Mouse (Mus musculus) neural tube, embryonic 13.5 days (tissue): ENCODE results near the gene Zfp784. TPM values are rescaled to one million over a fixed set of nuclear protein-coding genes. Genes with fewer than 3 reads are reported as not detected.

Experiments
- ATAC-seq: fragments of 200-750 bp; cut with Nextera tagmentation; 2 replicates; pipeline ENCODE4 v1.8.0; 2017; ENCODE audit warnings: low read depth, mild to moderate bottlenecking, moderate TSS enrichment, moderate library complexity
- H3K27ac ChIP-seq: fragments of 300-500 bp; sonication (generic); replicated peaks from 2 replicates; pipeline ENCODE4 v1.5.1; 2015; ENCODE audit warnings: moderate library complexity, mild to moderate bottlenecking, inconsistent platforms
- H3K27me3 ChIP-seq: fragments of 300-500 bp; sonication (generic); 2 replicates; pipeline ENCODE4 v1.6.1; 2015; ENCODE audit warnings: mild to moderate bottlenecking, inconsistent platforms
- H3K36me3 ChIP-seq: fragments of 300-500 bp; sonication (generic); 2 replicates; pipeline ENCODE4 v1.6.1; 2015; ENCODE audit warnings: mild to moderate bottlenecking, inconsistent platforms
- H3K4me1 ChIP-seq: fragments of 300-500 bp; sonication (generic); replicated peaks from 2 replicates; pipeline ENCODE4 v1.6.1; 2015; ENCODE audit warnings: inconsistent platforms
- H3K4me2 ChIP-seq: fragments of 300-500 bp; sonication (generic); 2 replicates; pipeline ENCODE4 v1.6.1; 2015; ENCODE audit warnings: inconsistent platforms, mild to moderate bottlenecking, moderate library complexity
- H3K4me3 ChIP-seq: fragments of 300-500 bp; sonication (generic); 2 replicates; pipeline ENCODE4 v1.5.1; 2015; ENCODE audit warnings: mild to moderate bottlenecking, inconsistent platforms
- H3K9ac ChIP-seq: fragments of 300-500 bp; sonication (generic); 2 replicates; pipeline ENCODE4 v1.6.1; 2015; ENCODE audit warnings: moderate library complexity, mild to moderate bottlenecking, inconsistent platforms
- H3K9me3 ChIP-seq: fragments of 300-500 bp; sonication (generic); 2 replicates; pipeline ENCODE4 v1.6.1; 2016; ENCODE audit warnings: inconsistent platforms
- WGBS: fragments of 180-500 bp; shearing (Covaris S2); methylation state at CpG from one replicate; pipeline ENCODE4 v1.1.7; 2015; 5-methylcytosine and 5-hydroxymethylcytosine counted together
- polyA plus RNA-seq: library from polyadenylated mRNA; unstranded; fragments of >200 nt; fragmentation: Nextera tagmentation; extraction: Ambion mirVana; gene quantifications from 2 replicates; pipeline ENCODE4 v1.2.1, GENCODE M21; 2015

The Zfp784 gene
- polyA plus RNA-seq, 1 experiment from 2014 or later, result 9.1 TPM

DNA sequence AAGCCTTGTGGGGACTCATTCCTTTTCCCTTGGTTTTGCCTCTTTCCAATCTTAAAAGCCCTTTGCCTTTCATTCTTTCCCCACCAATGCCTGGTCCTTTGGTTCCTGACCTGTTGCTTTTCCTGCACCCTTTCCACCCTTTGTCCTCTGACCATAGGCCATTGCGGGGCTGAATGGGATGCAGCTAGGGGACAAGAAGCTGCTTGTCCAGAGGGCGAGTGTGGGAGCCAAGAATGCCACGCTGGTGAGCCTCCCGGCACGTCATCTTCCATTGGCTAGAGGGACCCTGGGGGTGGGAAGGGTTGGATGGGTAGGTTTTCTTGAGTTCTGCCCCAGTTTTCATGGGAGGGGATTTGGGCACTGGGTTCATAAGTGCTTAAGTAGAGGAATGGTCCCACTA lies 36.7 kb upstream of the Zfp784 start:
- H3K27ac ChIP-seq, result no peak overlapping the region
- no peak overlapping the region for H3K4me3 ChIP-seq
- ATAC-seq, result no peak
- H3K4me2 ChIP-seq, result no peak overlapping the region
- H3K9ac ChIP-seq, result no peak overlapping the region
- H3K36me3 ChIP-seq, result peaks cover 88% of the 10 kb centered on the region
- WGBS, result 88% methylated on average over 5 of the region's 5 CpGs
- H3K9me3 ChIP-seq, result no peaks in the 10 kb centered on the region
- 0 out of 2 replicates have a peak, but pooled peaks cover 5% of the 10 kb centered on the region for H3K4me1 ChIP-seq
- no peaks in the 10 kb centered on the region for H3K27me3 ChIP-seq

DNA sequence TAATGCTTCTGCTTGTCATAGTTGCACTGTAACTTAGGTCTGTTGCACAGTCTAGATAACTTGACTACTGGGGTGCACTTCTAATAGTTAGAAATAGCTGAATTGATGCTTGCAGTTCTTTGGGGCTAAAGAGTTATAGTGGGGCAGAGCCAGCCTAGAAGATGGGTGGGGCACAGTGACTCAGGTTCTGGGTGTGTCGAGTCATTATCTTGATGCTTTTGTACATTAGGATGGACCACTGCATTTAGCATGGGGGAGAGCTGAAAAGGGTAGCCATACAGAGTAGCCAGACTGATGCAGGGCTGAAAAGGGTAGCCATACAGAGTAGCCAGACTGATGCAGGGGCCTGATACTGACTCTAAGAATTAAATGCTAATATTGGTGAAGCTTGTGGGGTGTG lies 35.3 kb upstream of the Zfp784 start:
- 94% methylated on average over 1 of the region's 1 CpGs for WGBS
- H3K27ac ChIP-seq, result no peak overlapping the region
- H3K36me3 ChIP-seq, result peaks cover 95% of the 10 kb centered on the region
- no peak for ATAC-seq
- H3K4me3 ChIP-seq, result no peak overlapping the region
- H3K4me1 ChIP-seq, result 0 out of 2 replicates have a peak, but pooled peaks cover under 1% of the 10 kb centered on the region
- H3K9me3 ChIP-seq, result no peaks in the 10 kb centered on the region
- no peaks in the 10 kb centered on the region for H3K27me3 ChIP-seq
- no peak overlapping the region for H3K4me2 ChIP-seq
- H3K9ac ChIP-seq, result no peak overlapping the region

DNA sequence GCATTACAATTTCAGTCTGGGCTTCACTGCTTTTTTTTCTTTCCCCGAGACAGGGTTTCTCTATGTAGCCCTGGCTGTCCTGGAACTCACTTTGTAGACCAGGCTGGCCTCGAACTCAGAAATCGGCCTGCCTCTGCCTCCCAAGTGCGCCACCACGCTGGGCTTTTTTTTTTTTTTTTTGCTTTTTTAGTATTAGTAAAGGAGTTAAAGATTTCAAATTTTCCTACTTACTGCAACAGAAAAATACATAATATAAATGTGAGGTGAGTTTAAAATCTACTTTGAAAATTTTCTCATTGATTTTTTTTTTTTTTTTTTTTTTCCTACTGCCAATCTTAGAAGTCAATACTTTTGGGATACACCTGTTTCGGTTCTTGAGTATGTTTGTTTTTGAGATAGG lies 26.6 kb upstream of the Zfp784 start:
- no peak overlapping the region for H3K9ac ChIP-seq
- no peak overlapping the region for H3K4me3 ChIP-seq
- H3K4me2 ChIP-seq, result no peak overlapping the region
- WGBS, result 92% methylated on average over 6 of the region's 6 CpGs
- H3K9me3 ChIP-seq, result no peaks in the 10 kb centered on the region
- peaks cover 42% of the 10 kb centered on the region for H3K36me3 ChIP-seq
- peaks cover 41% of the 10 kb centered on the region for H3K4me1 ChIP-seq
- no peak for ATAC-seq
- H3K27me3 ChIP-seq, result no peaks in the 10 kb centered on the region
- no peak overlapping the region for H3K27ac ChIP-seq

DNA sequence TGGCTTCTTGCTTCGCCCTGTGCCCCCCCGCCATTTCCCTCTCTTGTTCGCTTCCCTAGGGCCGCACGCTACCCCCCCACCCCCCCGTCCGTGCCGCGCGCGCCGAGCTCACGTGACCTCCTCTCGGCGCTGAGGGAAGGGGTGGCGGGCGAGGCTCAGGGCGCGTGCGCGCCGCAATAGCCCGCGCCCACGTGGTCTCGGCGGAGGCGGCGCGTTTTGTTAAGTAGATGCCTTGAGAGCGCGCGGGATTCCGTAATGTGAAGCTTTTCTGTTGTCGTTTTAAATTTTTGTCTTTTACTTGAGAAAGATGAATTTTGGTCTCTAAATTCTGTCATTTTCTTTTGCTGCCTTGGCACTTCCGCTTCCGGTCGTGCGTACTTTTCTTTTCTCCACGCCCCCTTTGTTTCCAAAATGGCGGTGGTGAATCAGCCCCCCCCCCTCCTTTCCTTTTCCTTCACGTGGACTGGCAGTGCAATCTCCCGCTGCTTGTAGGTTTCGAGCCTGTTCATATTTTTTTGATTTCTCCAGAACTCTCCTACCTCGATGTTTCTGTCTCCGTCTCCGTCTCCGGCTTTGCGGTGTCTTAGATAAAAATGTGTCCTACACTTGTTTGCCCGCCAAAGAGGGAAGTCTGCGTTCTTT lies 24.2 kb upstream of the Zfp784 start:
- Histone ChIP-seq H3K36me3 (peaks cover 18% of the 10 kb centered on the region), H3K27ac (peak overlapping the region; percentile 99), H3K9me3 (no peaks in the 10 kb centered on the region), H3K9ac (peak overlapping the region; percentile 88), H3K4me1 (peaks cover 65% of the 10 kb centered on the region), H3K4me2 (peak overlapping the region; percentile 97), H3K27me3 (peaks cover 14% of the 10 kb centered on the region), H3K4me3 (peak overlapping the region; percentile 82)
- peak; percentile 28 for ATAC-seq
- under 1% methylated on average over 46 of the region's 51 CpGs for WGBS

DNA sequence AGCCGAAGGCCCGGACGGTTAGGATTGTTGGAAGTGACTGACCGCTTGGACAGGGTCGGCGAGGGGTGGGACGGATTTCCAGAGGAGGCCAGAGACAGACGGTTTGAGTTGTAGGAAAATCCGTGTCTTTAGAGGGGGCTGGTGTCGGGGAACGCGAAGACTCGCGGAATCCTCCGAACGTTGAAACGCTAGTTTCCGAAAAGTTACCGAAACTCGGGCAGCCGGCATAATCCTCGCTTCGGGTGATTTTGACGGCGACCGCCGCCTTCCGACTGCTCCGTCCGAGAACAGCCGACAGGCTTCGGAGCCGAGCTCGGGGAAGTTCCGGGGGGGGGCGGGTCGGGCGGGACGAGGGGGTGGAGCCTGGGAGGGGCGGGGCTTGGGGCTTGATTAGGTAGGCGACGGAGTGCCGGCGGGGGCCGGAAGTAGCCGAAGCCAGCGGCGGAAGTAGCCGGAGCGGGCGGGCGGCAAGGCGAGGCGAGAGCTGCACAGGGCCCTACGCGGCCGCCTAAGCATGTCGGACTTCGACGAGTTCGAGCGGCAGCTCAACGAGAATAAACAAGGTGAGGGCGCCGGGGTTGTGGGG lies 23.6 kb upstream of the Zfp784 start, which contains the start of gene U2af2:
Gene U2af2 (plus strand): TSS at position 370 of the 586 bp plus-strand sequence.
- peaks cover 71% of the 10 kb centered on the region for H3K4me1 ChIP-seq
- WGBS, result under 1% methylated on average over 63 of the region's 65 CpGs
- peak; percentile 77 for ATAC-seq

DNA sequence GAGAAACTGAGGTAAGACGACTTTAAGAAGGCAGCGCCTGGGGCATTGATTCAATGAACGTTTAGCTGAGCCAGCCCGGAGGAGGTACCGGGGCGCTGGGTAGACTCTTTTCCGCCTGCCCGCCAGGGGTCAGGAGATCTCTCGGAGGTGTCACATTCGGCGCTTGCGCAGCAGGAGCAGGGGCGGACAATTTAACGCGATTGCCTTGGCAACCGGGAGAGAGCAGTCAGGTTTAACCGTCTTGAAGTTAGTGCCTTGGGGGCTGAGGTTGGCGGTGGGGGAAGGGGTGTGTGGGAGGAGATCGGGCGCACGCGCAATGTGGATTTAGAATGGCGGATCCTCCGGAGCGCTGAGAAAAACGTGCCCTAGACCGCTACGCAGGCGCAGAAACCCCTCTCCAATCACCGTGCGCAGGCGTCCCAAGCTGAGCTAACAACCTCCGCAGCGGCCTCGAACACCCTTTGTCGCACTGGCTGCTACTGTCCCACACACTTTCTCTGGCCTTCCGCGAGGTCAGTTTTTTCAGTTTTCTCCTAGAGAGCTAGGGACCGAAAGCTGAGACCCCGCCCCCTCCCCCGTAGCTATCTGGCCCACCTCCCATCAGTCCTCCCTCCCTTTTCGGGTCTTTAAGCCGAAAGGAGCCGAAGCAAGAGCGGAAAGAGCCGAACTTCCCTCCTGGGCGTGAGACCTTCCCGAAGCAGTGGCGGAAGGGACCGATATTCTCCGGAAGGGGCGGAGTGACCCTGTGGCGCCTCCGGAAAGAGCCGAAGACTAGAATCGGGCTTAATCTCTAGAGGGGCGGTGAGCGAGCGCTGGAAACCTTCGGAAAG lies 22.9 kb upstream of the Zfp784 start:
- H3K9ac ChIP-seq, result peak overlapping the region; percentile 88
- H3K27me3 ChIP-seq, result peaks cover 25% of the 10 kb centered on the region
- no peaks in the 10 kb centered on the region for H3K9me3 ChIP-seq
- H3K36me3 ChIP-seq, result peaks cover 5% of the 10 kb centered on the region; the same call in 1 of the 2 replicates
- peaks cover 76% of the 10 kb centered on the region for H3K4me1 ChIP-seq
- peak overlapping the region; percentile 97 for H3K4me2 ChIP-seq
- under 1% methylated on average over 60 of the region's 60 CpGs for WGBS
- H3K27ac ChIP-seq, result peak overlapping the region; percentile 99
- H3K4me3 ChIP-seq, result peak overlapping the region; percentile 82
- peak; percentile 90 for ATAC-seq

More for the DNA sequence above, 23.6 kb upstream of the Zfp784 start, which contains the start of gene U2af2:
- Histone ChIP-seq H3K36me3 (peaks cover 12% of the 10 kb centered on the region), H3K9ac (peak within 1 kb of the TSS; percentile 88), H3K27ac (peak within 1 kb of the TSS; percentile 99), H3K9me3 (no peaks in the 10 kb centered on the region), H3K4me3 (peak within 1 kb of the TSS; percentile 82), H3K27me3 (peaks cover 20% of the 10 kb centered on the region), H3K4me2 (peak within 1 kb of the TSS; percentile 97)

DNA sequence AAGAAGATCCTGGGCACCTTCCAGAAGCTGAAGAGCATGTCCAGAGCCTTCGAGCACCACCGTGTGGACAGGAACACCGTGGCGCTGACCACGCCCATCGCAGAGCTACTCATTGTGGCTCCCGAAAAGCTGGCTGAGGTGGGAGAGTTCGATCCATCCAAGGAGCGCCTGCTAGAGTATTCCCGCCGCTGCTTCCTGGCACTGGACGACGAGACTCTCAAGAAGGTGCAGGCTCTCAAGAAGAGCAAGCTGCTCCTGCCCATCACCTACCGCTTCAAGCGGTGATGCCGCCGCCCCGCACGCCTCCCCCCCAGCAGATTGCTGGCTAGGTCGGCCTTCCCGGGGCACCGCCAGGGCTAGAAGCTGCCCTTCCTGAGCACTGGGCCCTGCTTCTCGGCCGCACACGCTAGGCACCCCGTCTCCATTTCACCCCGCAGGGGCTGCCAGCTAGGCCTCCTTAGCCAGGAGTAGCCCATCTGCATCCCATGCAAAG lies 22.0 kb upstream of the Zfp784 start:
- Histone ChIP-seq H3K4me1 (peaks cover 72% of the 10 kb centered on the region), H3K27me3 (peaks cover 34% of the 10 kb centered on the region), H3K27ac (peak overlapping the region; percentile 99), H3K9ac (peak overlapping the region; percentile 88), H3K4me3 (peak overlapping the region; percentile 82), H3K36me3 (no peaks in the 10 kb centered on the region), H3K9me3 (no peaks in the 10 kb centered on the region), H3K4me2 (peak overlapping the region; percentile 97)
- 2% methylated on average over 27 of the region's 27 CpGs for WGBS
- peak; percentile 0; the same call in 1 of the 2 replicates for ATAC-seq

DNA sequence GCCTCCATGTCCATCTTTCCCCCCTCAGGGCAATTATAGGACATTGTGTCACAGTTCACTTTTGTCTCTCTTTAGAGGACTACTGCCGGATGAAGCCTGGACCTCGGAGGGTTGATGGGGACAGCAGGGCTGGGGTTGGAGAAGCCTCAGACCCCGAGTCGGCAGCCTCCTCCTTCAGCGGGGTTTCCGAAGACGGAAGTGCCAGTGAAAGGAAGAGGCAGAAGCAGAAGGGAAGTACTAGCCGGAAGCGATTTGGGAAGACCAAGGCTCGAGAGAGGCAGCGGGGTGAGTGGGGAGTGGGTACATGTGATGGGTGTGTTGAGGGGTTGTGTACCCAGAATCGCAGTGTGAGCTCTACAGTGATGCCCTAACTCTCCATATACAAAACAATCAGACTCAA lies 21.2 kb upstream of the Zfp784 start:
- Histone ChIP-seq H3K4me3 (no peak overlapping the region), H3K4me1 (peaks cover 72% of the 10 kb centered on the region), H3K9me3 (no peaks in the 10 kb centered on the region), H3K27ac (peak overlapping the region; percentile 99), H3K4me2 (peak overlapping the region; percentile 97; the same call in 1 of the 2 replicates), H3K9ac (peak overlapping the region; percentile 88), H3K36me3 (no peaks in the 10 kb centered on the region), H3K27me3 (peaks cover 42% of the 10 kb centered on the region)
- no peak for ATAC-seq
- WGBS, result 91% methylated on average over 12 of the region's 12 CpGs

DNA sequence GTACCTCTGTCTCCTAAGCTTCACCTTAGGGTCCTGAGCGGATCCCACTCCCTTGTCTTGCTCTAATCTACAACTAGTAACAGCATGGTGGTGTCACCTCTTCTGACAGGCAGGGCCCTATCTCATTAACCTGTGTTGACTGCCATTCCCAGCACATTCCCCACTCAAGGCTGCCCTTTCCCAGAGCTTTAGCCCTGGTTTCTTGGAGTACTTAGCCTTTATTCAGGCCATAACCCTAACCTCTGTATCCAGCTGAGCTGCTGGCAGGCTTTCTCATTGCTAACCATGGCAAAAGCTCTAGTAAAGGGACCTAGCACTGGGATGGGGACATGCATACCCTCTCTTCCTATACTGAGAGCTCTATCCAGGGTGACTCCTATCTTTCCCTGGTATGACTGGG lies 20.4 kb upstream of the Zfp784 start:
- Histone ChIP-seq H3K4me2 (no peak overlapping the region), H3K9me3 (no peaks in the 10 kb centered on the region), H3K27me3 (peaks cover 50% of the 10 kb centered on the region), H3K4me1 (peaks cover 72% of the 10 kb centered on the region), H3K36me3 (no peaks in the 10 kb centered on the region), H3K27ac (no peak overlapping the region), H3K4me3 (no peak overlapping the region), H3K9ac (0 out of 2 replicates have a peak overlapping the region, but pooled peaks have one; percentile 26)
- ATAC-seq, result no peak
- WGBS, result 100% methylated on average over 1 of the region's 1 CpGs

DNA sequence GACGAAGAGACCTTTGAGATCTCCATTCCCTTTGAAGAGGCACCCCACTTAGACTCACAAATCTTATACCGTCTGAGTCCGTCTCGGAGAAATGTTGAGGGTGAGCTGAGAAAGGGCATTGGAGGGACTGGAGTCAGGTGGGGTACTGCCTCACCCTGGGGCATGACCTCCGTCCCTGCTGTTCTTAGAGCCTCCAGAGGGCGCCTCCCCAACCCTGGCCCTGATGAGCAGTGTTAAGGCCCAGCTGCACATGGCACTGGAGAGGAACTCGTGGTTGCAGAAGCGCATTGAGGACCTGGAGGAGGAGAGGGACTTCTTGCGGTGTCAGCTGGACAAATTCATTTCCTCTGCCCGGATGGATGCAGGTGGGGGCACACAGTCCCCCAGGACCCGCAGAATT lies 19.6 kb upstream of the Zfp784 start:
- WGBS, result 26% methylated on average over 11 of the region's 11 CpGs
- Histone ChIP-seq H3K9me3 (no peaks in the 10 kb centered on the region), H3K4me1 (peaks cover 72% of the 10 kb centered on the region), H3K27ac (no peak overlapping the region), H3K27me3 (peaks cover 59% of the 10 kb centered on the region), H3K4me2 (peak overlapping the region; percentile 55), H3K9ac (peak overlapping the region; percentile 84), H3K36me3 (no peaks in the 10 kb centered on the region), H3K4me3 (peak overlapping the region; percentile 56)
- ATAC-seq, result no peak

DNA sequence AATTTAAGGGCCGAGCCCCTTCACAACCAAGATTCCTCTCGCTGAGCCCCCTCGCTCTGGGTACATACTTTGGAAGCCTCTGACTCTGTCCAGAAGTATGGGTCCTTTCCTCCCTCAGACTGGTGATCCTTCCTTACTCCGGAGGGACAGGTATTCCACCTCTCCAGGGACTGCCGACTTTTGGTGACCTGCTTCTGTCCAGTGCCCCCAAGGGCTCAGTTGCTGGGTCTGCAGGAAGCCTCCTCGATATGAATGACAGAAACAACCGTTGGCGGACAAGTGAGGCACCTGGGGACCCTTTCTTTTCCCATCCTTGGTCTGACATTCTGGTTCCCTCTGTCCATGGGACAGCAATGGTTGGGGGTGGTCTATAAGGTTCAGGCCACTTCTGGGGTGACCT lies 19.1 kb upstream of the Zfp784 start:
- peak overlapping the region; percentile 84 for H3K9ac ChIP-seq
- peak overlapping the region; percentile 65; the same call in 1 of the 2 replicates for H3K27ac ChIP-seq
- 30% methylated on average over 8 of the region's 8 CpGs for WGBS
- H3K4me1 ChIP-seq, result peaks cover 76% of the 10 kb centered on the region
- H3K36me3 ChIP-seq, result no peaks in the 10 kb centered on the region
- no peak for ATAC-seq
- peak overlapping the region; percentile 55 for H3K4me2 ChIP-seq
- H3K4me3 ChIP-seq, result peak overlapping the region; percentile 56
- no peaks in the 10 kb centered on the region for H3K9me3 ChIP-seq
- peaks cover 63% of the 10 kb centered on the region for H3K27me3 ChIP-seq
